Mouse (Mus musculus): ENCODE results near the gene Iqck.

- TF ChIP-seq POLR2A (IDR thresholded peaks at IDR 0.05; ENCODE audit: insufficient read depth, low read depth, low read length) (no peak), EP300 (IDR thresholded peaks at IDR 0.05; ENCODE audit: insufficient read depth, low read depth, low read length) (no peak), CTCF (IDR thresholded peaks at IDR 0.05) (no peak)
Measured at GRCm38 (mm10) chr7:118971499-118971898, 115.9 kb downstream of the Iqck start.

Measured in heart, adult 2 months (tissue).